Mouse (Mus musculus): ENCODE data around the gene Gm10134.
"Not testable (repeated sequence)": the region's sequence is repeated elsewhere in the genome, so short reads cannot be mapped to it uniquely, and the experiment has no call there.

Gm10134 gene

GRCm38 (mm10) chr2:28504676-28505075 lies 1.2 kb upstream of the Gm10134 start:
- DNase-seq (ENCODE audit: low read depth), result no peak

- DNase-seq (ENCODE audit: low read depth), result no peak
Measured at GRCm38 (mm10) chr2:28506291-28506690, 396 bp downstream of the Gm10134 start.

GRCm38 (mm10) chr2:28511600-28511999 lies 5.7 kb downstream of the Gm10134 start:
- DNase-seq (ENCODE audit: low read depth), result not testable (repeated sequence)

DNA sequence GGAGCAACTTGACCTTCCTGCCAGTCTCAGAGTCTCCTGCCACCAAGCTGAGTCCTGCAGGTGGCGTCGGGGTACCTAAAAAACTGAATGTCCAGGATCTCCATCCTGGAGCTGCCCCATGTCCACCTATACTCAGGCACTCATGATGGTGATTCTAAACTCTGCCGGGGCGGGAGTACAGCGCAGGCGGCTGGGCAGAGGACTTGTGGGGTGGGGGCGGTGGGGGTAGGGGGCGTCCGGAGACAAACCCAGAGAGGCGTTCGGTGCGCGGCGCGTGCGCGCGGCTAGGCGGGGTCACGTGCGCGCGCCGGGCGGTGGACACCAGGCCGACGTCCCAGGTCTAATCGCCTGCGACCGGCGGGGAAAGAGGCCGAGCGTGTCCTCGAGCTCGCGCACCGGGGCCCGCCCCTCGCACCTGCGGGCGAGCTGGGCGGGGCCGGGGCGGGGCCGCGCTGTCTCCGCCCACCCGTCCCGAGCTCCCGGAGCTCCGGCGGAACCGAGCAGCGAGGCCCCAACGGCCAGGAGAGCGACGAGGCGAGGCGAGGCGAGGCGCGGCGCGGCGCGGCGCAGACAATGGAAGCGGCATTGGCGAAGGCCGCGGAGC lies 7.0 kb downstream of the Gm10134 start, which contains the start of gene Ralgds:
Ralgds (plus strand) TSS at position 328 of the 604 bp plus-strand sequence.
- peak; percentile 76 for DNase-seq (ENCODE audit: low read depth)

DNA sequence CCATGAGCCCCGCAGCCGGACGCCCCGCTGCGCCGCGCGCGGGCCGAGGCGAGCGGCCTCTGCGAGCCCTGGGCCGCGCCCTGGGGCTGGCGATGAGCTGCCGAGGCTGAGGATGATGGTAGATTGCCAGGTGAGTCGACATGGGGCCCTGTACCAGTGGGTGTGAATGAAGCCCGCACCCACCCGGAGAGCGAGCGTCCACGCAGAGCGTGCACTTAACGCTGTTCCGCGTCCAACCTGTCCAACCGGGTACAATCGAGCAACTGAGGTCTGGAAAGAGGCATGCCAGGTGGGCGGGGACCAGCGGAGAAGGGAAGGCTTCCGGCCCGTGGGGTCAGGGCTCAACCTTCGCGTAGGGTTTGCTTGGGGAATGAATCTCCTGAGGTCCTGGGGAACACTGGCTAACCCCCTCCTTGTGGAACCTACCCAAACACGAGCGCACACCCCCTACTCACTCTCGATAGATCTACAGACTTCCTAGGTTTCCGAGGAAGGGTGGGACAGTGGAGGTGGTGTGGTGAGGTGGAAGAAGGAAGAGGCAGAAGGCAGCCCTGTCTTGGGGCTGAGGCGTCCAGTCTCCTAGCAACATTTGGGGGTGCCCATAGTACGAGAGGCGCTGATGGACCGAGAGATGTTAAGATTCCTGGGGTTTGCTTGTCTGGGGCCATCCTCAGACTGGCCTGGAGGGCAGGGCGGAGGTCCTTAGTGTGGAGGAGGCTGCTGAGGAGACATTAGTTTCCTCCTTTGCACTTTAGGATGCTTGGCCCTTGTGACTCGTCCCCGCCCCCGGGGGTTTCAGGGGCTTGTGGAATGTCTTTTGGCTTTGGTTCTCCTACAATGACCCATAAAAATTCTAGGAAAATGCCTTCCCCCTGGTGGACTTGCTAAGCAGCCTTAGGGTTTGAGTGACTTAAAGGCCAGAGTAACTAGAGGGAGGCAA lies 7.8 kb downstream of the Gm10134 start:
- DNase-seq (ENCODE audit: low read depth), result peak; percentile 70

DNA sequence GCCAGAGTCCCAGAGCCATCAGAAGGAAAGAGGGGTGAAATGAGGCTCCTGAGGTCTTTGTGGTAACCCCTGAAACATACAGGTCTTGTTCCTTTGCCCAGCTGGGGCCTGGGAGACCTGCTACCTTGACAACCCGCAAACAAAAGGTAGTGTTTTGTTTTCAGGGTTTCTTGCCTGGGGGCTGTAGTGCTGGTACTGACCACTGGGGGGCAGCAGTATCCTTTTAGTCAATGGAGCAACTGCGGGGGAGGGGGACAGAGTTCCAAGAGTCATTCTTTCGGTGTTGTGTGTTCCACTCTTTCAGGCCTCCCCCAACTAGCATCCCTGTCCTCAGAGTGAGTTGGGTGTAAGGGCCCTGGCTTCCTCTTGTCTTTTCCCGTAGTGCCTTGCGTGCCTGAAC lies 8.6 kb downstream of the Gm10134 start:
- DNase-seq (ENCODE audit: low read depth), result peak; percentile 96

DNA sequence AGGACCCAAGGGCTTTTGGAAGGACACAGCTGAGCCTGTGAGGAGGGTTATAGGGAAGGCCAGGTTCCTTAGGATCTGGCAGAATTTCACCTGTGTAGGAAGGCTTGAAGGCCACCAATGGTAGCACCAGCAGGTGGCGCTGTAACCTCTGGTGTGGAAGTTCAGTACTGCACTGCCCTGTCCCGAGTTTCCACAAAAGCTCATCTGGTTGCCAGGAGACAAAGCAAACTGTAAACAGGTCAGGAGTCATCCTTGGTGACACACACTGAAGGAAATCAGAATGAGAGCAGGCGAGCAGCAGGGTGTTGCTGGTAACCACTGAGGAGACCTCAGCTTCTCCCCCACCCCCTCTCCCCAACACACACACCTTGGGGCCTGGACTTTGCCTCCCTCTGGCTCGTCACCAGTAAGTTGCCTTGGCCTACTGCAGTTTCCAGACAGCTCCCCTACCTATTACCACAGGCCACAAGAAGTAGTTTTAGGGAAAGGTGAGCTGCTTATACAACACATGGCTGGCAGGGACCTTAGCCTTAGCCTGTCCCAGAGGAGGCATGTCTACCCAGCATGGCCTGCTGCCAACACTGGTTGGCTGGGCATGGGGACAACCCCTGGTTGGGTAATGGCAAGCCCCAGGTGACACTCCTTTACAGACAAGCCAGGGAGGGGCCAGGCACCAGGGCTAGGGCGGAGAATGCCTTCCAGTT lies 11.5 kb downstream of the Gm10134 start:
- DNase-seq (ENCODE audit: low read depth), result peak; percentile 94

DNA sequence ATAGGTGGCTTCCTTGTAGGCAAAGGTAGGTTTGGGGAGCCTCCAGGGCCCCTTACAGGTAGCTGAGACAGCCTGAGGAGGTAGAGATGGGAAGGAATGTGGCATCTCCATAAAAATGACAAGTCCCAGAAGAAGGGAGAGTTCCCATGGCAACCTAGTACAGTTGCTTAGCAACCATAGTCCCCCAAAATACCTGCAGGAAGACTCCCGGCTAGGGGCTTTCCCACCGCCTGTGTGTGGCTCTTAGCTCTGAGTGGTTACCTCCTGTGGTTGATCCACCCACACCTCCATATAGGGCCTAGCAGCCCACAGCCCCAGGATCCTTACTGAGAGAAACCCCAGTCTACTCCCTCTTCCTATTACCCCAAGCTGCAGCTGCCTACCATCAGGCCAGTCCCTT lies 12.3 kb downstream of the Gm10134 start:
- peak; percentile 80 for DNase-seq (ENCODE audit: low read depth)

DNA sequence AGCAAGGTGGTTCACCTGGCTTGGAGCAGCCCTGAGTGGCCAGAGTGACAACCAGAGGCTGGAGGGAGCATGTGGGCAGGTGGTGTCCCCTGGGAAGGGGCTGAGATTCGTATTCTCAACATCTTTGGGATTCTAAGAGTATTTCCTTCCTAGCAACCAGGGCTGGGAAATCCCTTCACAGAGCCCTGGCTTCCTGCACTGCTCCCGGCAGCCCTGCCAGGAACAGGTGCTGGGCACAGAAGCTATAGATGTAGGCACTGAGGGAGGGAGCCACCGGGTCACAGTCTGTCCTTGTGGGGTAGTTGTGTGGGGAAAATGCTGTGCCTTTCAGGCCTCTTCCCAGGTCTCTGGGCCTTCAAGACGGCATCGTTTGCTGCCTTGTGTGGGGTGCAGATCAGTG lies 14.7 kb downstream of the Gm10134 start:
- DNase-seq (ENCODE audit: low read depth), result no peak

DNA sequence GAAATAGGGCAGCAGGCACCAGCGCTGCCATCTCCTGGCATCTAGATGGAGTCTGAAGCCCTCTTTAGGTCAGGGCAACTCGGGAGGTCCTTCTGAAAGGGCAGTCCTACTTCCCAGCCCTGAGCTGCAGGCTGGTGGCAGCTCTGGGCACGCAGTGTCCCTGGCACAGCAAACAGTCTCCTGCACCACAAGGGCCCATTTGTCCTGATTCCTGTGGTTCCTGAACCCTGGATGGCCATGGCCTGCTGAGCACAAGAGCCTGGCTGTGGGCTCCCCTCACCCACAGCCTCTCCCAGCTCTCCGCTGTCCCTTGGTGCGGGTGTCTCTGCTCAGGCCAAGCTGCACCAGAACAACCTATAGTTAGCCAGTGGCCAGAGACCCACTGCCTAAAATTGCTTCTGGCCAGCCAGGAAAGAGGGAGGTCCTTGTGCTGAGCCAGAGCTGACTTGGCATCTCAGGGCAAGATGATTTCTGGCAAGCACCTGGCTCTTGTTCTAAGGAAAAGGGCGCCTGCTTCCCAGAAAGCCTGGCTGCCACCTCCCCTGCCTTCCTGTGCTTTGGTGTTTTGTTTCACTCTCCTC lies 15.8 kb downstream of the Gm10134 start:
- DNase-seq (ENCODE audit: low read depth), result no peak

- DNase-seq (ENCODE audit: low read depth), result no peak
Measured at GRCm38 (mm10) chr2:28522166-28522565, 16.3 kb downstream of the Gm10134 start.

DNA sequence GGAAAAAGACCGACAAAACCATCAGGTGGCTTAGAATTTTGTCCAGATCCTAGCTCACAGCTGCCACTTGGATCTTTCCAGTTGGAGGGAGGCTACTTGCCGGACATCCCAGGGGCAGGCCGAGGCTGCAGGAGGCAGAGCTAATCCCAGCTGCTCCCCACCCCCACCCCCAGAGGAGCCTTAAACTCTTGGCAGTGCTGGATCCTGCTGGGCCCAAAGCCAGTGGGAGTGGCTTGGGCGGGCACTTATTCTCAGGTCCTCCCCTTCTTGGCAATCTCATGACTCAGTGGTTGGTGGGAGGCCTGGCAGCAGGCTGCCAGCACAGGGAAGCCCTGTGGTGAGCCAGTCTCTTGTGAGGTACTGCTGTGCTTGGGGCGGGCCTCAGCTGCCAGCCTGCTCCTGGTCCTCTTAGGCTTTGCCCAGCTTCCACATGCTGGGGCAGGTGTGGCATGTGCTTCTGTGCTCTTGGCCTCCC lies 17.8 kb downstream of the Gm10134 start:
- DNase-seq (ENCODE audit: low read depth), result no peak

DNA sequence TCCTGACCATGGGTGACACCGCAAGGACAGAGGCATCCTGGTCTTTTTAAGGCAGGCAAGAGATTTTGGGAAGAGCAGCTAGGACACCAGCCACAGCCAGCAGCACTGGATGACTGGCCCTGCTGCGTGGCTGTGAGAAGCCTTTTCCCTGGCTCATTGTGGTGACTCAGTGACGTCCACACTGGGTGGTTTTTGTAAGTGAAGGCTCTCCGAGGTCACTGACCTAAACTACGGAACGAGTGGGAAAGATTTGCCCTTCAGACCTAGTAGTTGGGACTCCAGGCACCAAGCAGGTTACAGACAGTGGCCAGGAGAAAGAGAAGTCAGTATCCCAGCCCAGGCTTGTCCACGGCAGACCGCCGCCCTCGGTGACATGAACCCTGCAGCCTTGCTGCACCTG lies 18.5 kb downstream of the Gm10134 start:
- no peak for DNase-seq (ENCODE audit: low read depth)

GRCm38 (mm10) chr2:28525219-28525942 lies 19.5 kb downstream of the Gm10134 start:
- DNase-seq (ENCODE audit: low read depth), result peak; percentile 47

DNA sequence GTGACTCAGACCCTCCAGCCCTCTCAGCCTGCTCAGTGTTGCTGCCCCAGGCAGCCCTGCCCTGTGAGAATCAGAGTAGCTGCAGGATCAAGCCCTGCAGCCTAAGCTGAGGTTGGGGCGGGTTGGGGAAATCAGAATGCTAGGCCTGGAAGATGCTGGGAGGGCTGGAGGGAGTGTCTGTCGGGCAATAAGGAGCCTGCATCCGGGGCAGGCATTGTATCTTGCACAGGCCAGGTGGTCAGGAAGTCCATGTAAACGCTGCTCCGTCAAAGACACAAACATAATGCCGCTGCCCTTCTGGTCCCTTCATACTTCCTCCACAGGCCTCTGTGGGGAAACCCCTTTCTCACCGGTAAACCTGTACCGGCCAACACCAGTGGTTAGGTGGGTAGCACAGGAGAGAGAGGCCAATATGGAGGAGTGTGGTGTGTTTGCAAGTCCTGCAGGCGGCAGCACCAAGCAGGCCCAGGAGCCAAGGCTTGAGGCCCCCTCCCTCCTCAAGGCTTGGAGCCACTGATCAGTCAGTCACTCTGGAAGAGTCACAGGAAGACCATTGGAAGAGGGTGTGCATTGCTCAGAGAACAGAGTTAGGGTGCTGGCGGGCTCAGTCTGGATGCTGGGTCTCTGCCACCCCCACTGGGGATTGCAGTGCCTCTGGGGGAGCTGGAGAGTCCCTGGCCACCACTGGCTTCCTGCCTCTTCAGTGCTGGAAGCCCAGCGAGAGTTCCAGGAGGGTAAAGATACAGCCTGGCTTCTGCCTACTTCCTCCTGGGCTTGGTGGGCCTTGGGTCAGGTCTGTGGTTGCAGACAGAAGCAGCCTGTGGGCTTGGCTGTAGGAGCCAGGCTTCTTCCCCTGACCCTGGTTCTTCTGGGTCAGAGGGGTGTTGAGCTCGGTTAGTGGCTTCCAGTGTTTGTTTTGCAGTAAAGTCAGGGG lies 20.3 kb downstream of the Gm10134 start:
- peak; percentile 59 for DNase-seq (ENCODE audit: low read depth)

DNA sequence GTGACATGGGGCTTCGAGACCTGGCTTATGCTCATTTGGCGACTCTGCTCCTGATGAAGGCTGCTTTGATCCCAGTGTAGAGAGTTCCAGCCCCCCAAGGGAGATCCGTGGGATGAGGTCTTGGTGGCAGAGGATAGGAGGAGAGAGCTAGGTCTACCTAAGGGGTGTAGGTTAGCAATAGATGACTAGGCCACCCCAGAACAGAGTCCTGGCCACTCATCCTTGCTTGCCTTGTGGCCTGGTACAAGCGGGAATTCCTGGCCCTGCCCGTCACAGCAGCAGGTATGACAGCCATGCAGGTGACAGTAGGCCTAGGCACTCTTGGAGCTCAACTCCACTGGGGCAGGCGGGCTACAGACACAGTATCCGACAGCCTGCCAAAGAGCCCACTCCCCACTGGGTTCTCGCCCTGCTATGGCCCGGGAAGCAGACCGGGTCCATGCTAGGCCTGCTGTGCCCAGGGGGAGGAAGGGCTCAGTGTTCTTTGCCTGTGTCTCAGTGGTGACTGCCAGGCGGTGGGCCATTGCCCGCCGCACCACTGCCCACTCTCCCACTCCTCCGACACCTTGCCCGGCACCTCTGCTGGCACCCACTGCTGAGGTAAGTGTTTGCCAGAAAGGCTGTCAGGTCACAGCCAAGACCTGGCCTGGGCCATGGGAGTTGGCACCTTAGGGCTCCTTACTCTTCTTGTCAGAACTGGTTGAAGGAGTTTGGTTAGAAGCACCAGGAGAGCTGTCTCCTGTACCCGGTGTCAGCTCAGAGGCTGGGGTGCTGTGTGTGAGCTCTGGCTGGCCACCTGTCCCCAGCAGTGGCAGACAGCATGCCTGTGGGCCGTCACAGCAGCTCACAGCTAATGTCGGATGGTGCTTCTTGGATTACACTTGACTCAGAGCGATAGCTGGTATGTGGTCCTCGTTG lies 21.8 kb downstream of the Gm10134 start:
- no peak for DNase-seq (ENCODE audit: low read depth)

GRCm38 (mm10) chr2:28528354-28528730 lies 22.4 kb downstream of the Gm10134 start:
- no peak for DNase-seq (ENCODE audit: low read depth)

- no peak for DNase-seq (ENCODE audit: low read depth)
Measured at GRCm38 (mm10) chr2:28529856-28530255, 24.0 kb downstream of the Gm10134 start.

GRCm38 (mm10) chr2:28530311-28530710 lies 24.4 kb downstream of the Gm10134 start:
- no peak for DNase-seq (ENCODE audit: low read depth)
